Mouse (Mus musculus) bone marrow, adult 2 months (tissue): ENCODE measurements at regions not wholly inside any gene's neighbourhood (a gene's known extent, or its start where the extent isn't known, plus 50 kb on each side); places are given as distances from the start of the nearest gene placed in this dataset.

Experiments used
- H3K27ac ChIP-seq: fragments of 200-500 bp; 2 replicates; pipeline ENCODE4 v1.5.1; 2012; ENCODE audit warnings: low read depth, mild to moderate bottlenecking, control low read depth, inconsistent platforms, low read length; ENCODE audit not compliant: control insufficient read depth, poor library complexity, insufficient read depth
- H3K4me1 ChIP-seq: fragments of 200-500 bp; 2 replicates; pipeline ENCODE4 v1.6.1; 2011; ENCODE audit warnings: low read length; ENCODE audit not compliant: control insufficient read depth, insufficient read depth
- H3K4me3 ChIP-seq: fragments of 200-500 bp; replicated peaks from 2 replicates; pipeline ENCODE3; 2011; ENCODE audit warnings: mild to moderate bottlenecking, low read depth, low read length, control low read depth; ENCODE audit not compliant: control insufficient read depth
- CTCF ChIP-seq: fragments of 200-500 bp; IDR thresholded peaks from 2 replicates; pipeline ENCODE4 v1.5.1; 2011; ENCODE audit warnings: low read length, control low read depth; ENCODE audit not compliant: control insufficient read depth, insufficient read depth
- POLR2A ChIP-seq: fragments of 200-500 bp; IDR thresholded peaks from 2 replicates; pipeline ENCODE4 v1.6.1; 2011; ENCODE audit warnings: low read depth, mild to moderate bottlenecking, control low read depth, low read length, borderline replicate concordance; ENCODE audit not compliant: control insufficient read depth
- WGBS: fragments of 180-500 bp; shearing (Covaris S2); methylation state at CpG from one replicate; pipeline ENCODE4 v1.1.7; 2018; 5-methylcytosine and 5-hydroxymethylcytosine counted together

DNA sequence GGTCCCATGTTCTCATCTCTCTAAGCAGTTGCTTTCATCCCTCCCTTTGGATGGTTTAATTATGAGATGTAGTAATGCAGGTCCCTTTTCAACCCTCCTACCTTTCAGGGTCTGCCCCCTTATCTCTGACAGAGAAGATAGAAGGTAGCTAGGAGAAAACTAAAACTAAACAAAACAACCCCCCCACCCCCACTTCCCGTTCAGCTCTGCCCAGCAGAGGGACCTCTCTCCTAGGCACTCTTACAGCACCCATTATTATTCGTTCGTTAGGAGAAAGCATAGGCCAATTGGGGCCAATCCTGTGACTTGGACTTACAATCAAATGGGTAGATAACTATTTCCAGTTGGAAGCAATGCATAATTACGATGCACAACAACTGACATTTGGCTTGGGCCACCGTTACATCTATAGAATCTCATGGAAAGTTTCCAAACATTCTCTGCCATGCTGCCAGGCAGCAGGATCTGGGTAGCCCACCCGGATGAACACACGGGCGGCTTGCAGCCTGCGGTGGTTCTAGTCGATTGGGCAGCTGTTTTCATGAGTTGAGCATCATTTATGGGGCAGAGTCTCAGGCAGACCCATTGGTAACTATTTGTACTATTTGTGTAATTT, 322.6 kb downstream of the Tbc1d1 start:
- Histone ChIP-seq H3K27ac (no peak overlapping the region), H3K4me3 (no peak overlapping the region), H3K4me1 (no peaks in the 10 kb centered on the region)
- TF ChIP-seq POLR2A (no peak), CTCF (peak; percentile 38; the same call in 1 of the 2 replicates)
- WGBS: 71% methylated on average over 10 of the region's 10 CpGs

DNA sequence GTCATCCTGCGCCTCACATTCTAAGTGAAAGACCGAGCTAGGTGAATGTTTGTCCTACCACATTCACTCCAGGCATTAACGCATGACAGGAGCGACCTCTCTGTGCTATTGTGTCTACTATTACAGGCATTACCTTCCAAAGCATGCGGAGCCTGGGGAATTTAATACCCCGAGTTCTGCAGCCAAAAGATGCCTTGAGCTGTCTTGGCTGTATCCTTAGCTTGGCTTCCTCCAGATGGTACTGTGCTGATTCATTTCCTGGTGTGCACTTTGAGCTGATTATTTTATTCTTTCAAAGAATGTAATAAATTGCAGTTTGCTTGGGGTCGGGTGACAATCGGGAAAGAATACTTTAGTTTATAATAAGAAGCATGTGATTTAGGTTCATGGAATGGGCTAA, 323.2 kb downstream of the Tbc1d1 start:
- 54% methylated on average over 8 of the region's 8 CpGs for WGBS
- TF ChIP-seq CTCF (no peak), POLR2A (no peak)
- no peaks in the 10 kb centered on the region for H3K4me1 ChIP-seq
- H3K27ac ChIP-seq: no peak overlapping the region
- H3K4me3 ChIP-seq: no peak overlapping the region

DNA sequence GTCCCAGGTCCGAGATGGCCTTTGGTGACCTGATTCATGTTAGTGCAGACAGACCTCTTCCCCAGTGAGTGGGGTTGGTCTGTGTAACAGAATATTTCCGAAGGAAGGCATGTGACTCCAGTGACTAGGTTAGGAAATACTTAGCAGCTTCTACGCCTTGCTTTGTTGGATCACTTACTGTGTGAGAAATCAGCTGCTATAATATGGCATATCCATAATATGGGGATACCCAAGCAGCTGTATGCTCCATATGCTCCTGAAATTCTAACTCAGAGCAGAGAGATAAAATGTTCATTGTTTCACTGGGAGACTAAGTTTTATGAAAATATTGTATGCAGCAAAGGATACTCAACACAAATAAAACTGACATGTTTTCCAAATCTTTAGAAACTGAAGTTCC, 318.1 kb upstream of the Klf3 start:
- Histone ChIP-seq H3K4me1 (peaks cover 2% of the 10 kb centered on the region; the same call in 1 of the 2 replicates), H3K27ac (no peak overlapping the region), H3K4me3 (no peak overlapping the region)
- TF ChIP-seq POLR2A: no peak
- no peak for TF ChIP-seq CTCF
- 70% methylated on average over 3 of the region's 3 CpGs for WGBS

DNA sequence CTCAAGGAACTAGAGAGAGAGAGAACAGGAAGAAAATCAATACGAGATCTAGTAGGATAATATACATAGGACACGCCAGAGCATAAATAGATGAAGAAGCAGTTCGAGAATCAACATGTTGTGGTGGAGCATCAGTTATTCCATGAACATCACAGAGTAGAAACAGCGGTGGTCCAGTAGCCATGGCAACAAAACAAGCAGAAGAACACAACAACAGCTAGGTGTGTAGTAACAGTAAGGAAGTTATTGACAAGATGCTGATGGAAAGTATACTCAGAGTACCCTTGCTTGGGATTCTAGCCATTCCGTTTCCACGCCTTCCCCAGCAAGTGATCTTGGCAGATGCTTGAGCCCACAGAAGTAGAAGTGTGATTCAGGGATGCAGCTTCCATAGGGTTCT, 317.3 kb upstream of the Klf3 start:
- TF ChIP-seq CTCF: no peak
- no peak for TF ChIP-seq POLR2A
- Histone ChIP-seq H3K4me1 (peaks cover 2% of the 10 kb centered on the region; the same call in 1 of the 2 replicates), H3K27ac (no peak overlapping the region), H3K4me3 (no peak overlapping the region)
- 85% methylated on average over 6 of the region's 6 CpGs for WGBS

DNA sequence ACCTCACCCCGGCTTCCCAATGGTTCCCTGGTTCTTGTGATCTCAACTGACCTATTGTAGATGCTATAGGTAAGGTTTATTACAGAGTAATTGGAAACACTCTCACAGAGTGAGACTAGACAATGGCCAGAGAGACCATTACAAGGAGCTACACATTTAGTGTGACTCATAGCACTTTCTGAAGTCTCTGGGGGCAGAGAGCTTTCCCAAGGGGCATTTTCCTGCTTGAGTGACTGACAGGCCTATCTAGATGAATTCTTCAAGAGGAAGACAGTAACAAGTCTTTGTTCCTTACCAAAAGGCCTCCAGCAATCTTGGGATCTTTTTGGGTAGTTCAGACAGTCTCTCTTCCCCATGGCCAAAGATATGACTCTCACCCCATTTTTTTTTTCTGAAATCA, 316.4 kb upstream of the Klf3 start:
- H3K4me1 ChIP-seq: peaks cover 2% of the 10 kb centered on the region; the same call in 1 of the 2 replicates
- no peak for TF ChIP-seq CTCF
- no peak for TF ChIP-seq POLR2A

DNA sequence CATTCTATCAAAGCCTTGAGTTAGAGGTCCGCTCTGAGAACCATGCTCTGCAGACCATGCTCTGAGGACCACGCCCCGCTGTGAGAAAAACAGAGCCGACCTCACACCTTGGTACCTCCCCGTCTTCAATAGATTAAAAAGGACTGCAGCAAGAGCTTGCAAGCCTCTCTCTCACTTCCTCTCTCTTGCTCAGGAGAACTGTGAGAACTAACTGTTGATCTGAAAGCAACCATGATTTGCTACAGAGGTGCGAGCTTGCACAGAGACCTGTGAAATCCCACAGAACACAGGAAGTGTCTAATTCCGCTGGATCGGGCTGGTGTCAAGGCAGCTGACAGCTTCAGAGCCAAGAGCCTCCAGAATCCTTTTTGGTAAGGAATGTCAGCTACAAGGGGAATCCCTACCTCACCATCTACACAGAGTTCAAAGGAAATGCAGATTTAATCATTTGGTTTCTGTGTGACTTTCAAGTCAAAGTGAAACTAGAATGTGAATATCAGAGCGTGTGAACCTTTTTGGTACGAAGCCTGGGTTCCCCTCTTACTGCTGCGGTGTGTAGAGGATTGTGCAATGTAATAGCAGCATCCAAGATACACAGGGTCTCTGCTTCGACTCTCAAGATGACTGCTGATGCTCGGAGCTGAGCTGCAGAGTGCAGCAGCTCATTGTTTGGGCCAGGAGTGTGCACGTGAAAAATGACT, 315.3 kb upstream of the Klf3 start:
- Histone ChIP-seq H3K4me3 (peak overlapping the region; percentile 63), H3K4me1 (peaks cover 2% of the 10 kb centered on the region; the same call in 1 of the 2 replicates), H3K27ac (peak overlapping the region; percentile 84)
- WGBS: 6% methylated on average over 14 of the region's 14 CpGs
- TF ChIP-seq POLR2A (no peak), CTCF (no peak)

More for the DNA sequence above, 316.4 kb upstream of the Klf3 start:
- 87% methylated on average over 1 of the region's 1 CpGs for WGBS
- Histone ChIP-seq H3K27ac (peak overlapping the region; percentile 29; the same call in 1 of the 2 replicates), H3K4me3 (no peak overlapping the region)

DNA sequence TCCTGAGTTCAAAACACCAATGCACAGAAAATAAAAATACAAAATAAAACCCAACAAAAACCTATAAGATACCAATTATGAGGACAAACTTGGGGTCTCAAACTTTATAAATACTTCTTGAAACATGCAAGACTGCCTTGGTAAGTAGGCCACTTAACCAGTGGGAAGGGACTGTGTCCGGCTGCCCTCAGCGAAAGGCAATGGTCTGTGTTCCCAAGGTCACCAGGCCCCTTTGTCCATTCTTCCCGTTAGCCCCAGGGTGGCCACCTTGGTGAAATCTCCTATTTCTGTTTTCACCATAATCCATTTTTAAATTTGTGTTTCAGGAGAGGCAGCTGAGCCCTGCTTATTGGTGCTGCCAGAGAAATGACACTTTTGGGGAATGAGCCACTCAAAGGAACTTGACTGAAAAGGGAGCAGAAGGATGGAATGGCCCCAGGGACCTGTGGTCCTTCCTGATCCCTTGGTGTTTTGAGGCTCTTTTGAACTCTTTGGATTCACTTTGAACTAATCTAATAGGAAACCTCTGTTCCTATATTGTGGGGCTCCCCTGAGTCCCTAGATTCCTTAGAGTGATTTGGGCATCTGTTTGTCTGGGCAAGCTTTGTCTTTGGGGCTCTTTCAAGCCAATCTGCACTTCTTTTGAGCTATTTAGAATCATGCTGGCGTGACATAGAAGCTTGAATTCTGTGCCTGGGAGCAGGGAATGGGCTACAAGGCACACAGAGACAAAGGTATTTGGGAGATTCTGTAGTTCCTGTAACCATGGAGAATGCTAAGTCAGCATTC, 313.3 kb upstream of the Klf3 start:
- 87% methylated on average over 4 of the region's 4 CpGs for WGBS
- Histone ChIP-seq H3K27ac (no peak overlapping the region), H3K4me3 (no peak overlapping the region), H3K4me1 (peaks cover 2% of the 10 kb centered on the region; the same call in 1 of the 2 replicates)
- TF ChIP-seq POLR2A (no peak), CTCF (no peak)

DNA sequence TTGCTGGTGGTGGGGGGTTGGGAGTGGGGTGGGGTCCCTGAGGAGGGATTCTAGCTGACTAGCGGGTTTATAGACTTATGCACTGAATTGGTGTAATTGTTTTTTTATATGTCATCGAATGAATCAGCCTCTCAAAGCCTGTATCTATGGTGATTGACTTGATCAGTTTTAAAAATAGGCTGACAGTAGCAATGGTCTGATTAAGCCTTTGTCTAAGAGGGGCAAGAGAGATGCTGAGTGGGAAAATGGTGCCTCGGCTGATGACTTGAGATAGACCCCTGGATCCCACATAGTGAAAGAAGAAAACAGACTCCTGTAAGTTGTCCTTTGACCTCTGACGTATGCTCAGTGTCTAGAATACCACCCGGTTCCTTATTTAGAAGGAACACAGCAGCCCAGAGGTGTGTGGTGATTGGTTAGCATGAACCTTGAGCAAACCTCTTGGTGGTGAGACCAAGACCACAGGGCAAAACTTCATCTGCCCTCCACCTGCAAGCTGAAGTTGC, 312.7 kb upstream of the Klf3 start:
- no peak for TF ChIP-seq POLR2A
- no peak for TF ChIP-seq CTCF
- Histone ChIP-seq H3K27ac (no peak overlapping the region), H3K4me3 (no peak overlapping the region), H3K4me1 (peaks cover 2% of the 10 kb centered on the region; the same call in 1 of the 2 replicates)
- WGBS: 59% methylated on average over 5 of the region's 5 CpGs
